Mouse (Mus musculus) adrenal gland, postnatal 14 days (tissue): ENCODE measurements around the gene Lrrc19. TPM values are rescaled to one million over a fixed set of nuclear protein-coding genes. Genes with fewer than 3 reads are reported as not detected.

ENCODE experiments used
- DNase-seq: peaks from one replicate; pipeline ENCODE4 v3.0.0; 2021; ENCODE audit warnings: mixed read lengths
- microRNA-seq, 2 experiments: library from miRNA; unstranded; fragments of <30 nt; microRNA quantifications; one replicate each; pipeline ENCODE4 v1.2.0; 2021
- total RNA-seq: library from RNA; stranded (reverse); gene quantifications from 2 replicates; pipeline ENCODE4 v1.2.3, GENCODE M21; 2021

Lrrc19 gene
- total RNA-seq, 1 experiment from 2014 or later: not detected

DNA sequence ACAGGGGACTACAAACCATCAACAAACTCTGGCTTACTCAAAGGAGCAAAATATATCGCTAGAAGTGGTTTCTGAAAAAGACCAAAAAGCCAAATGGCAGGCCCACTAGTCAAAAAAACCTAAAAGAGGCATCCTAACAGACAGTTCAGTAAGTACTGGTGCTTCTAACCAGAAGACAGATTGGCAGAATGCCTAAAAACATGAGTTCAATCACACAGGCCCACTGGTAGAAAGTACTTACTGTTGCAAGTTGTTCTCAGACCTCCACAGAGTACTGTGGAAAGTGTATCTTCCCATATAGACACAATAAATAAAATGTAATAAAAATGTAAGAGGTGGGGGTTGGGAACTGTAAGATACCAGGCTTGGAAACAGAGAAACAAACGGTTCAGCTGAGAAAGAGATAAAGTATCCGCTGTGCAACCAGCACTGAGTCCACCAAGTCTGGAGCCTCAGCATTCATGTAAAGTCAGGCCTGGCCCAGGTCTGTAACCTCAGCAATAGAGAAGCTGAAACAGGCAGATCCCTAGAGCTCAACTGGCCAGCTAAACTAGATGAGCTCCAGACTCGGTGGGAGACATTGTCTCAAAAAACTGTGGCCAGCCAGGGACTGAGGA is 58.1 kb downstream of the Lrrc19 start:
- no peak for DNase-seq

Small RNAs within 50 kb of the gene (microRNA-seq; reads per million reads assigned to microRNA genes)
- gene Mir872: 1,386 to 1,959 reads per million in 2 experiments

Other genes with a start within 250 kb of the Lrrc19 start
- not detected in 2 replicates for gene Gm10306, start 93.6 kb downstream of the Lrrc19 start, total RNA-seq
- 10.0 TPM in 2 replicates for gene Caap1, start 93.3 kb downstream of the Lrrc19 start, total RNA-seq
- gene Plaa, start 46.9 kb downstream of the Lrrc19 start, total RNA-seq: 59.5 and 66.7 TPM in 2 replicates
- 15.9 and 18.6 TPM in 2 replicates for gene Ift74, start 35.7 kb downstream of the Lrrc19 start, total RNA-seq
- 41.9 and 45.9 TPM in 2 replicates for gene Tek, start 89.1 kb upstream of the Lrrc19 start, total RNA-seq